Mouse (Mus musculus) thymus, adult 2 months (tissue): ENCODE results near the gene Dcdc2b.

Experiments used
- CTCF ChIP-seq: fragments of 200-500 bp; IDR thresholded peaks from 2 replicates; pipeline ENCODE4 v1.5.1; 2012; ENCODE audit warnings: mild to moderate bottlenecking, control low read depth, low read length, moderate library complexity, borderline replicate concordance; ENCODE audit not compliant: control insufficient read depth, poor library complexity, insufficient read depth; ENCODE audit errors: extremely low read depth
- POLR2A ChIP-seq: fragments of 200-500 bp; IDR thresholded peaks from 2 replicates; pipeline ENCODE4 v1.6.1; 2012; ENCODE audit warnings: mild to moderate bottlenecking, low read length, control low read depth, moderate library complexity; ENCODE audit not compliant: control insufficient read depth, poor library complexity, insufficient read depth; ENCODE audit errors: extremely low read depth

DNA sequence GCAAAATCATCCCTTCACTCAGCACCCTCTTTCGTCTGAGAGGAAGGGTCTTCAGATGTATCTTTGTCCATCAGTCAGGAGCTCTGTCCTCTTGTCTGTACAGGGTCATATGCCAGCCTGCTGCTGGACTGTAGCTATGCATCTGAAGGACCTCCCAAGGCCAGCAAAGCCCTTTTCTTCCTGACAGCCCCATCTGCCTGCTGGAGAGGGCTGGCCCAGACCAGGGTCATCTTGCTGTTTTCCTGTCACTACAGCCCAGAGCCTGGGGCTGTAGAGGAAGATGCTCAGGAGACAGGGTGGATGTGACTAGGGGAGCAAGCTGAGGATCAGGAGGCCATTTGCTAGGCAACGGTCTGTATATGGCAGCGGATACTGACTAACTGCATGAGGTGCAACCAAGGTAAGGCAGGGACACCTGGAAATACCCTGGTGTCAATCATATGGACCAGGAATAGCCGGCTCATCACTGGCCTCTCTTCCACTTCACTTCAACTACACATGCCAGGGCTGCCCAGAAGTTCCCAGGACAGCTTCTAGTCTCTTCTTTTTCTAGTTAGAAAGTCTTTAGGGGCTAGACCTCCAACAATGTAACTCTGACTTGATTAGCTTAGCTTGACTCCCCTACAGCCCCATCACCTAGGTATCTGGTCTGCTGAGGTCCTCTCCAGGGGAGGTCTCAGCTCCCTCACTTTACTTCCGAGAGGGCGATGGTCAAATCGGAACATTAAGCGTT is 8.9 kb upstream of the Dcdc2b start:
- TF ChIP-seq CTCF, result no peak
- TF ChIP-seq POLR2A, result no peak
